Mouse (Mus musculus) embryonic facial prominence, embryonic 14.5 days (tissue): ENCODE measurements around the gene Med13l. TPM values are rescaled to one million over a fixed set of nuclear protein-coding genes. Genes with fewer than 3 reads are reported as not detected.
A peak's percentile ranks its signal among the peaks of the same experiment; 100 is the strongest.

Experiments
- ATAC-seq: fragments of 200-750 bp; cut with Nextera tagmentation; 2 replicates; pipeline ENCODE4 v1.8.0; 2017; ENCODE audit warnings: low read depth, moderate number of reproducible peaks, moderate TSS enrichment
- DNase-seq: peaks from one replicate; pipeline ENCODE4 v3.0.0-alpha.2; 2015; ENCODE audit warnings: low spot score
- H3K27ac ChIP-seq: fragments of 300-500 bp; sonication (generic); replicated peaks from 2 replicates; pipeline ENCODE4 v1.5.1; 2014; ENCODE audit warnings: low read depth, mild to moderate bottlenecking, low read length, moderate library complexity
- H3K27me3 ChIP-seq: fragments of 300-500 bp; sonication (generic); replicated peaks from 2 replicates; pipeline ENCODE4 v1.6.1; 2014; ENCODE audit warnings: low read length; ENCODE audit not compliant: control insufficient read depth, insufficient read depth
- H3K36me3 ChIP-seq: fragments of 300-500 bp; sonication (generic); 2 replicates; pipeline ENCODE4 v1.6.1; 2014; ENCODE audit warnings: low read length, mixed read lengths; ENCODE audit not compliant: control insufficient read depth, insufficient read depth
- H3K4me1 ChIP-seq: fragments of 300-500 bp; sonication (generic); 2 replicates; pipeline ENCODE4 v1.6.1; 2014; ENCODE audit warnings: antibody characterized with exemption, low read length; ENCODE audit not compliant: control insufficient read depth, insufficient read depth
- H3K4me2 ChIP-seq: fragments of 300-500 bp; sonication (generic); 2 replicates; pipeline ENCODE4 v1.6.1; 2014; ENCODE audit warnings: low read depth, mild to moderate bottlenecking, low read length, moderate library complexity, mixed read lengths
- H3K4me3 ChIP-seq: fragments of 300-500 bp; sonication (generic); 2 replicates; pipeline ENCODE4 v1.5.1; 2014; ENCODE audit warnings: low read depth, mild to moderate bottlenecking, low read length
- H3K9ac ChIP-seq: fragments of 300-500 bp; sonication (generic); 2 replicates; pipeline ENCODE4 v1.6.1; 2014; ENCODE audit warnings: low read depth, mild to moderate bottlenecking, low read length, moderate library complexity, mixed read lengths
- H3K9me3 ChIP-seq: fragments of 300-500 bp; sonication (generic); 2 replicates; pipeline ENCODE4 v1.6.1; 2016; ENCODE audit warnings: low read length; ENCODE audit not compliant: control insufficient read depth
- WGBS: fragments of 180-500 bp; shearing (Covaris S2); extraction: QIAGEN DNeasy Blood & Tissue Kit; methylation state at CpG from one replicate; pipeline ENCODE4 v1.1.7; 2014; 5-methylcytosine and 5-hydroxymethylcytosine counted together
- polyA plus RNA-seq: library from polyadenylated mRNA; unstranded; fragments of >200 nt; fragmentation: Nextera tagmentation; extraction: Ambion mirVana; gene quantifications from 2 replicates; pipeline ENCODE4 v1.2.1, GENCODE M21; 2014

Med13l gene
- polyA plus RNA-seq, 1 experiment from 2014 or later, result 16.5 TPM

DNA sequence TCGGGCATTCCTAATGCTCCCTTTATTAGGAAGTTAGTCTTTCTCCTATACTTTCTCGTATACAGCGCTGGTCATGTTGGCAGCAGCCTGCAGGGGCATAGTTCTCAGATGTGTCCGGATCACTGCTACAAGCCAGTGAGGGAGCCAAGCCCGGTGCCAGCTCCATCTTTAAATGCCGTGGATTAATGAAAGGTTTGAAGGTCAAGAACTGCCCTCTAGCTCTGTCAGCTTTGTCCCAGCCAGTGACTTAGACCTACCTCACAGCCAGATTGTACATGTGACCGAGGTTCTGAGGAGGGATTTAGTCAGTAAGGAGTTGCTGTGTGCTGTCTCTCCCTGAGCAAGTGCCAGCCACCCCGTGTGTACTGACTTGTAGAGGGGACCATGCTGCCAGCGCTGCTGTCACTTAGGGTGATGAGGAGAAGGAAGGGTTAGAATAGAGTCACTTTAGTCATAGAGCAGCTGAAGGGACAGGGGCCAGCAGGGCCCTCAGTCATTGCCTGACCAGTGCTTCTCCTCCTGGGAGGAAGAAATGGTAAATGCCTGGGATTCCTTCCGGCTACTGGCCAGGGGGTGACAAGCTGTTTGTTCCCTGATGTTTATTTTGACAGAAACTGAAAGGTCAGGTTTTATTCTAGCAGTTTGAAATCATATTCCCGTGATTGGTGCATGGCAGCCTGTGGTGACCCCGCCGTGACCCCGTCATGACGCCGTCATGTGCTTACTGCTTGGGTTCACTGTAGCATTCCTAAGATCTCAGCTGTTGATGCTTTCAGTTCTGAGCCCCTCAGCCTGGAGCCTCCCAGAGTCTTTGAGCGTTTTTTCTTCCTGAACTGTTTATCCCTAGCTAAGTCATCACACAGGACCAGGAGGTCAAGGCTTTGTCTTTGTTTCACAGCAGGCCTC lies 197.2 kb downstream of the Med13l start:
- H3K9ac ChIP-seq, result no peak overlapping the region
- 62% methylated on average over 17 of the region's 17 CpGs for WGBS
- ATAC-seq, result no peak

DNA sequence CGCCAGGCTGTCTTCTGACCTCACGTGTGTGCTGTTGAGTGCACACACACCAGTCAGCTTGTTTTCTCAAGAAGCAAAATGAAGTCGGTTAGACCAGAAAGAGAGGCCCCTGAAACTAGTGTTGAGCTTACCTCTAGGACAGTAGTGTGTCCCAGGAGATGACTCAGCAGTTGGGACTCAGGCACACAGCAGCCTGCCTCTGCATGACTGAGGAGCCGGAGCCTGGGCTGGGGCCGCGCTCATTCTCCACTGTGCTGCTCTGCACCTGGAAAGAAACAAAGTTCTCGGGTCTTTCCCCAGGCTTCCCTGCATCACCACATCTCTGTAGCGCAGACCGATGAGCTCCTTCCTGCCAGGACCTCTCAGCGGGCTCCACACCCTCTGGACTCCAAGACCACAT lies 200.5 kb downstream of the Med13l start:
- Histone ChIP-seq H3K9me3 (no peaks in the 10 kb centered on the region), H3K4me1 (no peaks in the 10 kb centered on the region), H3K27ac (no peak overlapping the region), H3K27me3 (no peaks in the 10 kb centered on the region), H3K4me3 (no peak overlapping the region), H3K4me2 (no peak overlapping the region), H3K9ac (no peak overlapping the region), H3K36me3 (peaks cover 84% of the 10 kb centered on the region)
- 89% methylated on average over 10 of the region's 10 CpGs for WGBS
- no peak for DNase-seq
- no peak for ATAC-seq

More for the DNA sequence above, 197.2 kb downstream of the Med13l start:
- no peak overlapping the region for H3K4me2 ChIP-seq
- DNase-seq, result no peak
- no peaks in the 10 kb centered on the region for H3K27me3 ChIP-seq
- no peak overlapping the region for H3K27ac ChIP-seq
- peaks cover 99% of the 10 kb centered on the region for H3K36me3 ChIP-seq
- H3K4me1 ChIP-seq, result no peaks in the 10 kb centered on the region
- H3K9me3 ChIP-seq, result no peaks in the 10 kb centered on the region
- H3K4me3 ChIP-seq, result no peak overlapping the region

DNA sequence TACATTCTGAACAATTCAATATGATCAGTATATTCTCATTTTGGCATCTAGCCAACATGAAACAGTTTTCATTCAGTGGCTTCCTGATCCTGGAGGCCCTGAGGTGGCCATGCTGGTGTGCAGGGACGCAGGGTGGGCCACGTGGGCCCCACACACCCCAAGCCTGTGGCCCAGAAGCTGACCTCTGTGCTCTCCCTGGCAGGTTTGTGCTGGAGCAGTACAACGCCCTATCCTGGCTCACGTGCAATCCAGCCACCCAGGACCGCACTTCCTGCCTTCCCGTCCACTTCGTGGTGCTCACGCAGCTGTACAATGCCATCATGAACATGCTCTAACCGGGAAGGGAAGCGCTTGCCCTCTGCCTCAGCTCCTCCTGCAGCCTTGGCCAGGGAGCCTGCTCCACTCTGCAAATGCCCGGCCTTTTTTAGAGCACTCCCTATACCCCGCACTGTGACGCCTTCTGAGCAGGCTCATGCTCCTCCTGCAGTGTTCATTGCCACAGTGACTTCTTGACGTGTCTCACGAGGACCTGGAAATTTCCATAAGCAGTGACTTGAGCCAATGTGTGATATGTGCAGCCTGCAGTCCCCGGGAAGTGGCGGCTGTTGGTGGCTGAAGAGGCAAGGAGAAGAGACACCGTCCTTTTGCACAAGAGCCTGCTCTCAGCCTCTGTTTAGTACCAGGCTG lies 202.2 kb downstream of the Med13l start:
- WGBS, result 83% methylated on average over 18 of the region's 18 CpGs
- no peak for DNase-seq
- H3K4me1 ChIP-seq, result no peaks in the 10 kb centered on the region
- no peak overlapping the region for H3K9ac ChIP-seq
- no peak overlapping the region for H3K4me2 ChIP-seq
- no peak for ATAC-seq
- no peak overlapping the region for H3K27ac ChIP-seq
- H3K27me3 ChIP-seq, result no peaks in the 10 kb centered on the region
- peaks cover 67% of the 10 kb centered on the region for H3K36me3 ChIP-seq
- H3K9me3 ChIP-seq, result no peaks in the 10 kb centered on the region
- no peak overlapping the region for H3K4me3 ChIP-seq

DNA sequence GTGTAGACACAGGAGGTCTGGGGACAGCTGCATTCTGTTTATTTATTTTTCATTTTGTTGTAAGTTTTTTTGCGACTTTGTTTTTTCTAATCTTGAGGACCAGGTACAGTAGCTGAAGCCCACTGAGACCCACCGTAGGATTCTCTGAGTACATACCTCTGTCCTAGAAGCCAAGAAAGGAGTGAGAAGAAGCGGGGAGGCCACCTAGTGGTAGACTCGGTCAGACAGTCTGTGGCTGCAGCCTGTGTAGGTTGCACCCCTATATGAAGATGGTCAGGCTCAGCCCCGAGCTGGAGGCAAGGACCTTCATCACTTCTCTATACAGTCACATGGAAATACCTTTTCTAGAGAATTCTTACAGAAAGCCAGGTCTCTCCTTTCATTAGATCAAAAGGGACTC lies 202.9 kb downstream of the Med13l start:
- ATAC-seq (peak; percentile 58; the same call in 1 of the 2 replicates), DNase-seq (no peak)
- peaks cover 61% of the 10 kb centered on the region for H3K36me3 ChIP-seq
- H3K27ac ChIP-seq, result no peak overlapping the region
- H3K9ac ChIP-seq, result no peak overlapping the region
- H3K27me3 ChIP-seq, result no peaks in the 10 kb centered on the region
- H3K4me3 ChIP-seq, result no peak overlapping the region
- WGBS, result 64% methylated on average over 5 of the region's 5 CpGs
- no peaks in the 10 kb centered on the region for H3K9me3 ChIP-seq
- no peaks in the 10 kb centered on the region for H3K4me1 ChIP-seq
- H3K4me2 ChIP-seq, result no peak overlapping the region

GRCm38 (mm10) chr5:118769143-118769542 lies 208.7 kb downstream of the Med13l start:
- DNase-seq (peak; percentile 65), ATAC-seq (peak; percentile 56; the same call in 1 of the 2 replicates)
- Histone ChIP-seq H3K4me2 (no peak overlapping the region), H3K4me3 (no peak overlapping the region), H3K9ac (no peak overlapping the region), H3K4me1 (no peaks in the 10 kb centered on the region), H3K27ac (no peak overlapping the region), H3K9me3 (no peaks in the 10 kb centered on the region), H3K27me3 (no peaks in the 10 kb centered on the region), H3K36me3 (0 out of 2 replicates have a peak, but pooled peaks cover 3% of the 10 kb centered on the region)
- 39% methylated on average over 6 of the region's 6 CpGs for WGBS

GRCm38 (mm10) chr5:118773866-118774265 lies 213.4 kb downstream of the Med13l start:
- Histone ChIP-seq H3K27ac (no peak overlapping the region), H3K4me1 (no peaks in the 10 kb centered on the region), H3K4me2 (no peak overlapping the region), H3K4me3 (no peak overlapping the region), H3K36me3 (no peaks in the 10 kb centered on the region), H3K9me3 (no peaks in the 10 kb centered on the region), H3K27me3 (no peaks in the 10 kb centered on the region), H3K9ac (no peak overlapping the region)
- ATAC-seq (0 out of 2 replicates have a peak, but pooled peaks have one; percentile 34), DNase-seq (peak; percentile 46)
- 26% methylated on average over 3 of the region's 3 CpGs for WGBS

- 89% methylated on average over 6 of the region's 6 CpGs for WGBS
- Histone ChIP-seq H3K4me2 (no peak overlapping the region), H3K36me3 (no peaks in the 10 kb centered on the region), H3K4me1 (no peaks in the 10 kb centered on the region), H3K27me3 (peaks cover 4% of the 10 kb centered on the region; the same call in 1 of the 2 replicates), H3K9me3 (no peaks in the 10 kb centered on the region), H3K9ac (no peak overlapping the region), H3K27ac (no peak overlapping the region), H3K4me3 (no peak overlapping the region)
- ATAC-seq (no peak), DNase-seq (no peak)
Measured at GRCm38 (mm10) chr5:118776396-118776795, 215.9 kb downstream of the Med13l start.

DNA sequence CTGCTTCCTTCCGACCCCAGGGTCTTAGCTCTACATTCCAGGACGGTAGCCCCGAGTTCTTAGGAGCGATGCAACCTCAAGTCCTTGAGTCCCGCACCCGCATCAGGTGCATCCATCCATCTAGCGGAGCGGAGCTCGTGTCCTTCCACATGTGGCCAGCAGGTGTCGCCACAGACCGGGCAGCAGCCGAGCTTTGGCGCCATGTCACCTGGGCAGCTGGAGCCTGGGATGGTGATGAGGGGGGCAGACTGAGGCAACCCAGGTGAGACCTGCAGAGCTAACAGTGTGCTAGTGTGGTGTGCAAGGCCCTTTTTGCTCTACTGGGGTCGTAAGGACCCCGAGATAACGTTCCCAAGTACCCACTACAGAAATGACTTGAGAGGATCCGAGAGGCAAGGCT lies 221.1 kb downstream of the Med13l start:
- Histone ChIP-seq H3K27me3 (peaks cover 9% of the 10 kb centered on the region; the same call in 1 of the 2 replicates), H3K4me2 (no peak overlapping the region), H3K9me3 (no peaks in the 10 kb centered on the region), H3K4me3 (no peak overlapping the region), H3K9ac (no peak overlapping the region), H3K4me1 (no peaks in the 10 kb centered on the region), H3K27ac (no peak overlapping the region), H3K36me3 (no peaks in the 10 kb centered on the region)
- ATAC-seq (peak; percentile 58), DNase-seq (peak; percentile 30)
- 8% methylated on average over 17 of the region's 17 CpGs for WGBS
